7 mouse cellular contexts compared by ENCODE assay signal in genomic region chr7:123084180-123084691, GRCm38 (mm10). TPM values are rescaled to one million over a fixed set of nuclear protein-coding genes. Genes with fewer than 3 reads are reported as not detected.
DNase-seq lines count a peak whose midpoint lies in the region; ATAC-seq and TF ChIP-seq lines count a peak whose summit lies in the region.

No protein-coding gene starts in this region.

- no peaks in the 10 kb centered on the region for H3K27me3 ChIP-seq in Patski
- H3K27me3 ChIP-seq in hindbrain, embryonic 14.5 days (ENCODE audit: control insufficient read depth, insufficient read depth, low read length), result no peaks in the 10 kb centered on the region
- H3K27me3 ChIP-seq in stomach, embryonic 14.5 days (ENCODE audit: control insufficient read depth, insufficient read depth, low read length), result no peaks in the 10 kb centered on the region

- ATAC-seq in Patski, result peak; percentile 68
- ATAC-seq in hindbrain, embryonic 14.5 days (ENCODE audit: low FRiP score), result peak; percentile 91
- peak; percentile 54; the same call in 1 of the 2 replicates for ATAC-seq in stomach, embryonic 14.5 days (ENCODE audit: insufficient number of reproducible peaks, insufficient read depth, low FRiP score, low read depth)

- TF ChIP-seq CTCF in Patski (IDR thresholded peaks at IDR 0.05), result no peak

- POLR2A ChIA-PET in Patski (lab: Charles Lee), result interaction anchor here (0.7 to 1.4 kb wide), 4 partner anchors 10 to 18 kb away, joined by 3 to 6 read pairs (median 4); no protein-coding TSS in a partner anchor

- under 1% methylated on average over 7 of the region's 7 CpGs for WGBS in hindbrain, embryonic 14.5 days
- under 1% methylated on average over 7 of the region's 7 CpGs for WGBS in stomach, embryonic 14.5 days

- no peaks in the 10 kb centered on the region for H3K9me3 ChIP-seq in hindbrain, embryonic 14.5 days (ENCODE audit: control insufficient read depth, low read length)
- no peaks in the 10 kb centered on the region for H3K9me3 ChIP-seq in stomach, embryonic 14.5 days (ENCODE audit: control insufficient read depth, low read depth, low read length)

- CTCF ChIA-PET in Patski (lab: Charles Lee), result interaction anchor here (0.7 kb wide), 1 partner anchor 9 kb away, joined by 3 read pairs; no protein-coding TSS in a partner anchor

- peak overlapping the region; percentile 94 for H3K27ac ChIP-seq in hindbrain, embryonic 14.5 days
- peak overlapping the region; percentile 36; the same call in 1 of the 2 replicates for H3K27ac ChIP-seq in stomach, embryonic 14.5 days (ENCODE audit: low read length)

- H3K36me3 ChIP-seq in hindbrain, embryonic 14.5 days (replicated peaks; ENCODE audit: control insufficient read depth, insufficient read depth), result no peaks in the 10 kb centered on the region
- H3K36me3 ChIP-seq in stomach, embryonic 14.5 days (ENCODE audit: control insufficient read depth, insufficient read depth, low read length), result no peaks in the 10 kb centered on the region

- peaks cover 32% of the 10 kb centered on the region for H3K4me1 ChIP-seq in hindbrain, embryonic 14.5 days (replicated peaks; ENCODE audit: control insufficient read depth, insufficient read depth, low read length)
- H3K4me1 ChIP-seq in stomach, embryonic 14.5 days (ENCODE audit: control insufficient read depth, insufficient read depth, low read length), result peaks cover 20% of the 10 kb centered on the region

- peak overlapping the region; percentile 4 for H3K9ac ChIP-seq in hindbrain, embryonic 14.5 days
- no peak overlapping the region for H3K9ac ChIP-seq in stomach, embryonic 14.5 days (replicated peaks; ENCODE audit: low read depth, low read length)

- peak overlapping the region; percentile 50 for H3K4me2 ChIP-seq in hindbrain, embryonic 14.5 days (replicated peaks)
- peak overlapping the region; percentile 23; the same call in 1 of the 2 replicates for H3K4me2 ChIP-seq in stomach, embryonic 14.5 days (replicated peaks; ENCODE audit: low read depth, low read length)

- H3K4me3 ChIP-seq in hindbrain, embryonic 14.5 days (replicated peaks; ENCODE audit: low read length), result peak overlapping the region; percentile 14; the same call in 1 of the 2 replicates
- no peak overlapping the region for H3K4me3 ChIP-seq in stomach, embryonic 14.5 days (ENCODE audit: low read depth, low read length)

- in situ Hi-C loops in Patski (cut with MboI; ENCODE audit: low pct_unique_long_range_greater_than_20kb), result no loop called here

- DNase-seq in Patski (ENCODE audit: low read depth, low spot score), result peak; percentile 53
- peak; percentile 36 for DNase-seq in cerebellum, adult 9-10 months
- peak; percentile 65 to 79 for DNase-seq in frontal cortex, postnatal 14 days (ENCODE audit: low spot score in 2 of 2)
- peak; percentile 81 for DNase-seq in hindbrain, embryonic 14.5 days (ENCODE audit: low spot score)
- DNase-seq in layer of hippocampus, postnatal 10 days (ENCODE audit: low spot score in 2 of 2), result peak; percentile 80 to 82
- DNase-seq in mesoderm, embryonic 11.5 days (ENCODE audit: low read depth, low spot score), result peak; percentile 79

RNA-seq across cellular contexts. Expression of gene Tnrc6a, which starts 39.4 kb away (rescaled TPM):
- polyA plus RNA-seq in Patski (2021), result 34.1 TPM
- polyA plus RNA-seq in hindbrain, embryonic 14.5 days (2014; fragmentation: Nextera tagmentation; extraction: Ambion mirVana), result 37.3 and 52.0 TPM in 2 replicates
- total RNA-seq in layer of hippocampus, postnatal 10 days (2021), result 10 to 100 TPM; 58.4 to 58.8 TPM
- 59.8 and 59.9 TPM in 2 replicates for polyA plus RNA-seq in stomach, embryonic 14.5 days (2014; fragmentation: Nextera tagmentation; extraction: Ambion mirVana)
